Mouse (Mus musculus) thymus, postnatal 14 days (tissue): ENCODE data around the gene Pds5a.

Source experiments
- DNase-seq: peaks from one replicate; pipeline ENCODE4 v3.0.0; 2021

Pds5a gene

DNA sequence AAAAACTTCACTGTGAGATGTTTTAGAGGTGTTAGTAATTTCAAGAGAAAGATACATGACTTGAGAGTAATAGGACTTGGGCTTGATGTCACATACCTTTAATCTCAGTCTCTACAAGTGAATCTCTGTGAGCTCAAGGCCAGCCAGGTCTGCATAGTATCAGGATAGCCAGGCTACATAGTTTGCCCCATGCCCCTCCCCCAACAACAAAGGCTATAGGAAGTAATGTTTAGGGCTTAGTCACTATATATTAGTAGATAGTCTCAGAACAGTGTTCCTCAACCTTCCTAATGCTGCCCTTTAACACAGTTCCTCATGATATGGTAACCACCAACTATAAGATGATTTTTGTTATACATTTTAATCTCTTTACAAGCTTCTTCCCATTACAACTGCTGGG lies 141.0 kb downstream of the Pds5a start:
- DNase-seq: no peak
